Mouse (Mus musculus): ENCODE results near the gene Mrps36.
"Not testable (repeated sequence)": the region's sequence is repeated elsewhere in the genome, so short reads cannot be mapped to it uniquely, and the experiment has no call there.

The Mrps36 gene

DNA sequence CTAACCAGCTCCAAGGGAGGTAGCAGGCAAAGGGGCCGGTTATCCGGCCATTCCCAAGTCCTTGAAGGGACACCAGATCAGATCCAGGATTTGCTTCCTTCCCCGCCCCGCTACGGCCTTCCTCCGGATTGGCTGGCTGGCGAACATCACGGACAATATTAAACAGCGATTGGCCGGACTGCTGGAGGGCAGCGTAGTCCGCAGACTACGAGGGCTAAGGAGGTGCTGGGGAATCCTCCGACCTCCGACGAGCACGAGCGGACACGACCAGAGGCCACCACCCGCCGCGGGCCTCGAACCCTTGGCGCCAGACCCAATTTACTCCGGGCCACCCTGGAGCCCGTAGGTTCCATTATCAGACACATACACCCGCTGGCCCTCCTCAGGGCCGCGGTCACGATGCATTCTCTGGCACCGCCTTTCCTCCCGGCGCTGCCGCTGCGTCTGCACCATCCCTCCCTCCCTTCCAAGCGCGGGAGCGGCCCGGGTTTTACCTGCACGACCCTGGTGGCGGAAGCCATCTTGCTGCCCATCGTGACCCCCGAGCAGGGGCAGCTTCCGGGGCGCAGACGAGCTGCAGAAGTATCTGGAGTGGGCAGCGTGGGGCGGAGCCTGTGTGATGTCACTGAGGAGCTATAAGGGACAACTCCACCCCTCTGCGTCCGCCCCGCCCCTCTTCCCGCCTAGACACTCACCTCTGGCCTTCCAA lies at the start of gene Mrps36:
TSS of gene Mrps36 (minus strand) at position 624 of the 709 bp plus-strand sequence.
- peak; percentile 94 for DNase-seq (ENCODE audit: low read depth, low spot score)

DNA sequence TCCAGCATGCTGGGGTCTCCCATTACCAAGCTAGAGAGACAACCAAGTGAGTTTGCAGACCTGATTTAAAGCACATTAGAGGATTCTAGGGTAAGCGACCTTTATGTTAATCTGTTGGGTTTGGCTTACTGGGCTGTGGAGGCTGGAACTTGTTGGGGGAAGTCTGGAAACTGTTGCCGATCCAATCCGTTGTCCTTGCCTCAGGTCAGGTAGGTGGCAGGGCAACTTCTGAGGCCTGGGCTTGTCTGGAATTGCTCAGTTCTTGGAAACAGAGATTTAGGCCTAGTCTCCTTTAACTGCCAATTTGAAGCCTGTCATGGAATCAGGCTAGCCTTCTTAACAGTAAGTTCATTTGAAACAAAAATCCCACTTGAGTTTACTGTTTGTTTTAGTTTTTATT lies 44.6 kb upstream of the Mrps36 start:
- DNase-seq (ENCODE audit: low read depth, low spot score), result no peak

DNA sequence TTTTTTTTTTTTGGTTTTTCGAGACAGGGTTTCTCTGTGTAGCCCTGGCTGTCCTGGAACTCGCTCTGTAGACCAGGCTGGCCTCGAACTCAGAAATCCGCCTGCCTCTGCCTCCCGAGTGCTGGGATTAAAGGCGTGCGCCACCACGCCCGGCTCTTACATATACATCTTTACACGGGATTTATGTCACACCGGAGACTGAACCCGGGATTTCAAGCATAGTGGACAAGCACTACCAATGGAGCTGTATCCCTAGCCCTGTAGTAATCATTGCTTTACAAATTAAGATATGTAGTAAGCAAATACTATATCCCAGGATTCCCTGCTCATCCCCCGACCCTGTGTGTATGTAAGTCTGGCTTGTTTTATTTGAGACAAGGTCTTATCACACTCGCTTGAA lies 43.6 kb upstream of the Mrps36 start:
- not testable (repeated sequence) for DNase-seq (ENCODE audit: low read depth, low spot score)

DNA sequence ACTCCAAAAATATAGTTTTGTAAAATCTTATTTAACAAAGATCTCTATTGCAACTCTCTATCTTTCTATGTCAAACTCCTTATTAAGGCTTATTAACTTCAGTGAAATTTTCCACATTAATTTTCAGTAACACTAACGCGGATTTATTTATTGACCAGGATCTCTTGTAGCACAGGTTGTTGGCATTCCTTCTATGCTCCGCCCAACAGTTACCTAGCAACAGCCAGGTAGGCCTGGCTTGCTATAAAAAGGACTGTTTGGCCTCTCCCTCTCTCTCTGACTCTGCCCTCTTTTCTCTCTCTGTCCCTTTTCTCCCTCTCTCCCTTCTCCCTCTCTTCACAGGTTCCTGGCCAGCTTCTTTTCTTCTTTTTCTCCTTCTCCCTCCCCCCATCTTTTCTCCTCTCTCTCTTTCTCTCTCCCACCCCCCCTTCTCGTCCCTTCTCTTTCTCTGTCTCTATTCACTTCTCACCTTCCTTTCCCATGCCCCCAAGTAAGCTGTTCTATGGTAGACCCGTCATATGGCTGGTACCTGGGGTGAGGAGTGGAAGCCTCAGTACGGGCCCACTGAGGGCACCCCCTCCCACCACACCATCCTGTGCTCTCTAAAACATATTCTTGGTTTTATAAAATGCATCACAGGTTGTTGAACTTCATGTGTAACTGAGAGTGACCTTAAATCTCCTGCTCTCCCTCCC lies 43.0 kb upstream of the Mrps36 start:
- DNase-seq (ENCODE audit: low read depth, low spot score), result no peak

DNA sequence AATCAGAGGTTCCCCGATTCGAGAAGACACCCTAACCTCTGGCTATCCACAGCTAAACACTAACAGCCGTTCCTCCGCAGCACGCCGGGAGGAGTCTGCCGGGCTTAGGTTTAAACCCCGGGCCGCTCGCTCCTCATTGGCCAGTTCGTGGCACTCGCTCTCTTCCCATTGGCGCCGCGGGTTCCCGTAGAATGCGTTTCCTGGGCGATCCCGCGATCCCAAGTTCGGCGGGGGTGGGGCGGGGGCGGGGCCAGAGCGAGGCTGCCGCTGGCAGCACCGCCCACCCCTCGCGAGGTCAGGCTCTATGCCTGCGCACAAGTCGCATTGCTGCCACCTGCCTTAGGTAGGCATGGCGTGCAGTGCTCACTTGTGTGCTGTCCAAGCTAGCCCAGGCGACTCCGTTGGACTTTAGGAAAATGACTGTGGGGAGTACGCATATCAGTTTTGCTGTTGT lies 42.0 kb upstream of the Mrps36 start, which contains the start of gene Ccnb1:
TSS of gene Ccnb1 (minus strand) at position 157 of the 454 bp plus-strand sequence.
- DNase-seq (ENCODE audit: low read depth, low spot score), result peak; percentile 96

DNA sequence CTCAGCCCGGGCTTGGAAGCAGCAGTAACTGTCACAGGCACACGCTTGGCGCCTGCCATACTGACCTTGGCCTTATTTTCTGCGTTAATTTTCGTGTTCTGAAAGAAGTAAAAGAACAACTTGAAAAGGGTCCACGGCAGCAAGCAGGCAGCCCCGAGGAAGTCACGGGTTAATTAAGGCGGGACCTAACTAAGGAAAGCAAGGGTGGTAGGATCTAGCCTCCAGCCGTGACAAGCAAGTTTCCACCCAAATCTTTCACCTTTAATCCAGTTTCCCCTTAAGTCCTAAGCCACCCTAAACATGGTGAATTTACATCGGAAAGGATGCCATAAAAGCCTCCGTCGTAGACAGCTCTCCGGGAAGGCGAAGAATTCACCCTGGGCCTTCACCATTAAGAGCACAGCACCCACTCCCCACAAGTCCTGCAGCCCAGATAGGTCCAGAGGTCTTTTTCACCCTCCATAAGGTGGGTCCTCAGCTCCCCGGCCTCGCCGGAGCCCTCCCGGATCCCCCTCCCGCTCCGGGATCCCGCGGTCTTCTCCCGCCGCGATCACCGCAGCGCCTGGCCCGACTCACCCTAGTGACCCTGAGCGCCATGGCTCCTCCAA lies 41.5 kb upstream of the Mrps36 start:
- peak; percentile 6 for DNase-seq (ENCODE audit: low read depth, low spot score)

DNA sequence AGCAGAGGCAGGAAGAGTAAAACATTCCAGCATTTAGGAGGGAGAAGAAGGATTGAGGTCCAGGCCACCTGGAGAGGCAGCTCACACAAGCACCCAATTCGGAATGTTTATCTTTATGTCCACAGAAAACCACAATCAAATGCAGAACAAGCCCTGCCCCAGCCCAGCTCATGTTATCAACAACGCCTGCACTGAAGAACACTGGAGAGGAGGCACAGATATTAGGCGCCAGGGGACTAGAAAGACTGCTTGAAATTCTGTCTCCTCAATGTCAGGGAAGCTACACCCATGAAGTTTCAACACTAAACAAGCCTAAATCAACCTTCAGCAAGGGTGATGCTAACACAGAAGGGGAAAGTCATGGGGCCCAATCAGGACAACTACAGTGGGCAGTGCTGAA lies 33.0 kb upstream of the Mrps36 start:
- DNase-seq (ENCODE audit: low read depth, low spot score), result no peak

DNA sequence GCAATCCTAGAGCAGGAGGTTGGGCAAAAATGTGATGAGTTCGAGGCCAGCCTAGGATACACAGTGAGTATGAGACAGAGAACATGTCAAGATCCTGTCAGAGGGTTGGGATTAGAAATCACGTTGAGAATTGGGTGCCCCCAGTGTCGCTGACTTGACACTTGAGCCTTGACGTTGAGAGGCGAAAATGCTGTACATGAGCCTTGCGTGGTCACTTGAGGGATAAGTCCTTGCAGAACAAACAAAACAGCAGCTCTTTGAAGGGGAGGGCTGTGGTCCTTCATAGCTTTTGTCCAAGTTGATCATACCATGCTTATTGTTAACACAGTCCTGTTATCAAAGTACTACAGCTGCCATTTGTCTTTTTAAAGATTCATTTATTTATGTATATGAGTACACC lies 32.3 kb upstream of the Mrps36 start:
- DNase-seq (ENCODE audit: low read depth, low spot score), result no peak

DNA sequence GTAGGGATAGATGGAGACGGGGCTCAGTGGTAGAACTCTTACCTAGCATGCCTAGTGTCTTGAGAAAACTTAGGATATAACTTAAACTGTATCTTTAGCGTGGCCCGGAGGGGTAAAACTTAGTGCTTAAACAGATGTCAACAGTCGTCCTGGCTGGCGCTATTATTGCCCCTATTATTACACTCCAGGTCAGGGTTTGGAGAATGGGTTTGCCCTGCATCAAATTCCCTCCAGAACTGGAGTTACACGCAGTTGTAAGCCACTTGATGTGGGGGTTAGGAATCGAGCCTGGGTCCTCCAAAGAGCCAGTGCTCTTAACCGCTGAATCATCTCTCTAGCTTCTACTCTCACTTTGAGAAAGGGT lies 31.6 kb upstream of the Mrps36 start:
- no peak for DNase-seq (ENCODE audit: low read depth, low spot score)

DNA sequence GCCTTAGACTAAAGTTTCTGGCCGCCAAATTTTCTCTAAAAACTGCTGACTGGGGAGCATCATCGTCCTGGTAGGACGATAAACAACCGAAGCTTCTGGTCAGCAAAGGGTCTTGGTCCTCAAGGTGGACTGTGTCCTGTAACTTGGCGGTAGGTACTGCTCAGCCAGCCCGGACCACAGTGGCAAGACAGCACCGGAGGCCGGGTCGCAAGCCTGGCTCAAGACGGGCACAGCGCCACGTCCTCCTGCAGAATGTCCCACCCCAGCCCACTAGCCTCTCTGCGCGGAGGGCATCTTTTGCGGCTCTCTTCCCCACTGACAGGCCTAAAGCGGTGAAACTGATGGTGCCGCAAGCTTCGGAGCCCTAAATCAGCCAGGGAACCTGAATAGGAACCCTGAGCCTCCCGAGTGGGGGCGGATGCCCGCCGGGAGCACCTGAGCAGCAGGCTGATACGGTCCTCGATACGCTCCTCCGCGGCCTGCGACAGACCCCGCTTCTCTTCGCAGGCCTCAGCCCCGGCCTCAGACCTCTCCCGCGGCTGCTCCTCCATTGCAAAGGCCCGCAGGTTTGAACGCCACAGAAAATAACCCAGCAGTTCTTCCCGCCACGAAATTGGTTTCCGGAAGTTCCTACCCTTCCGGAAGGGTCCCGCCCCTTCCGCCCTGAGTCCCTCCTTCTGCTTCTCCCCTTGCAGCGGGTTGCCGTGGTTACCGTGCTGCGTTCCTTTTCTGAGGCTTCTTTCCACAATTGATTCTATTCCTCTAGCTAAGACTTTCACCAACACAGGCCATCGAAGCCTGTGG lies 31.0 kb upstream of the Mrps36 start, which contains the start of gene Cenph:
TSS of gene Cenph (minus strand) at position 648 of the 804 bp plus-strand sequence.
- peak; percentile 91 for DNase-seq (ENCODE audit: low read depth, low spot score)

DNA sequence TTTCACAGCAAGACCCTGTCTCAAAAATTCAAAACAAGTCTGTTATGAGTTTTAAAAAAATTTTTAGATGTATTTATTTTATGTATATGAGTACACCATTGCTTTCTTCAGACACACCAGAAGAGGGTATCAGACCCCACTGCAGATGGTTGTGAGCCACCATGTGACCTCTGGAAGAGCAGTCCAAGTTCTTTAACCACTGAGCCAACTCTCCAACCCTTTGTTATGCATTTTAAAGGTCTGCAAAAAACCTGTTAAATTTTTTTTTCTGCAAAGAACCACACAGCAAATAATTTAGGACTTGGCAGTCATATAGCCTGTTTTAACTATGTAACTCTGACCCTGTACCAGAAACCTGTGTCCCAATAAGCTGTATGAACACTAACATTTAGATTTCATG lies 30.2 kb upstream of the Mrps36 start:
- no peak for DNase-seq (ENCODE audit: low read depth, low spot score)

DNA sequence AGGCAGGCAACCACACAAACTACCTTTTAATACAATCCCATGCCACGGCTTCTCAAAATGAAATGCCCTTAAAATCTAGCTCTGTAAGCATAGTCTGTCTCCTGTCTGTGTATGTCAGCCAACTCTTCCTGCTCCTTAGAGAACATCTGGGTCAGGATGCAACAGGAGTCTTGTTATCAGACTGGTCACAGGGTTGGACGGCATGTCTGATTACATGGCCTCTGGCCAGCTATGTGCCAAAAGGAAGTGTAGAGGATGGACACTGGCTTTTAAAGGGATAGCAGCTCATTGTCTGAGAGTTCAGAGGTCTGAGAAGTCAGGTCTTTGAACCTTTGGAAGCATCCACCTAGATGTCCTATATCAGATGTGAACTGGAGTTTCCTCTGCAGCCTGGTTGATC lies 10.9 kb upstream of the Mrps36 start:
- no peak for DNase-seq (ENCODE audit: low read depth, low spot score)

DNA sequence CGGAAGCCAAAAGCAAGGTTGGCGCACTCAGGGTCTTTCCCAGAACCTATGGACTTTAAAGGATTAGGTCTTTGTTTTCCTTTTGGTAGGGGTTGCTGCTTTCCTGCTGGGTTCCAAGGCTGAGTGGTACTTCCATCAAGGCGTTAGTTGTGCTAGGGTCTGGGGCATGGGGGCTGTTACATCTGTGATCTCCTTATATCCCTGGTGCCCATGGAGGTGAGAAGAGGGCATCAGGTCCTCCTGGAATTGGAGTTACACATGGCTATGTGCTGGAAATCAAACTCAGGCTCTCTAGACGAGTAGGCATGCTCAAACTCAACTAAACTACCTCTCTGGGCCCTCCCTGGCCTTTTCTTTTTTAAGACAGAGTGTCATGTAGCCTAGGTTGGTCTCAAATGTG lies 9.7 kb upstream of the Mrps36 start:
- no peak for DNase-seq (ENCODE audit: low read depth, low spot score)

DNA sequence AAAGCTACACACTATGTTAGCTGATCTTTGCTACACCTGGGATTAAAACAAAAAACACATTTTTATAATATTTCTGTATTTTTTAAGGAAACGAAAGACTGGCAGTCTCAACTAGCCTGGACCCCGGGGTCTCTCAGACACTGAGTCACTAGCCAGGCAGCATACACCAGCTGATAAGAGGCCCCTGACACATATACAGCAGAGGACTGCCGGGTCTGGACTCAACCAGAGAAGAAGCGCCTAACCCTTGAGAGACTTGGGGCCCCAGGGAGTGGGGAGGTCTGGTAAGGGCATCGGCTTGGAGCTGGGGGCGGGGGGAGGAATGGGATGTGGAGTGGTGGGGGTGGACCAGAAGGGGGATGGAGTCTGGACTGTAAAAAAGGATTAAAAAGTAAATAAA lies 8.6 kb upstream of the Mrps36 start:
- DNase-seq (ENCODE audit: low read depth, low spot score), result no peak

DNA sequence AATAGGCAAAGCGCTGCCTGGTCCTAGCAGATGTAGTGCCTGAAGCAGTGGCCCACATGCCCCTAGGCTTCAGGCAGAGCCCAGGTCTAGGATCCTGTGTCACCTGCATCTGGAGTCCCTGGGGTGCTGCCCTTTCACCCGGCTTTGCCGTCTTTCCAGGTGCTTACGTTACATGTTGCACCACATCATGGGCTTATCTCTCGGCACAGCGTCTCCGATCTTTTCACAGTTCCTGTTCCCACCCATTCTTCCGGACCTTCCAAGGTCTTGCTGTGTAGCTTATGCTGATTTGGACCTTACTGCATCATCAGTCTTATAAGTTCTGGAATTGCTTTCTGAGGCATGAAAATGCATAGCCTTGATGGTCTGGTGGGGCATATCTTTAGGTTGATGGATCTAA lies 8.1 kb upstream of the Mrps36 start:
- no peak for DNase-seq (ENCODE audit: low read depth, low spot score)

DNA sequence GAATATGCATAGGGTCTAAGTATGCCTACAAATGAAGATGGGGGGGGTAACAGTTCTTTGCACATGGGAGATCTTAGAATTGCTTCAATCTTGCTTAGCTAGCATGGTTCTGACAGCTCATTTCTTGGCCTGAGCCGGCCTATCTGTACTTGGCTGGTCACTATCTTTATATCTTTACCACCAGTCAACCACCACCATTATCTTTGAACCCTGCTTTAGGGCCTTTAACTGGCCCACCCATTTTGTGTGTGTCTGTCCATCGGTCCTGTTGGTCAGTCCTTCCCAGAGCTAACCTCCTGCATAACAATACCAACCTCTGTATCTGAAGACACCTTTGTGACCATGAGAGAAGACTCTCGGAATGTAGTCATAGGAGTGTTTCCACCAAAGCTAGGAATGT lies 6.9 kb upstream of the Mrps36 start:
- no peak for DNase-seq (ENCODE audit: low read depth, low spot score)

DNA sequence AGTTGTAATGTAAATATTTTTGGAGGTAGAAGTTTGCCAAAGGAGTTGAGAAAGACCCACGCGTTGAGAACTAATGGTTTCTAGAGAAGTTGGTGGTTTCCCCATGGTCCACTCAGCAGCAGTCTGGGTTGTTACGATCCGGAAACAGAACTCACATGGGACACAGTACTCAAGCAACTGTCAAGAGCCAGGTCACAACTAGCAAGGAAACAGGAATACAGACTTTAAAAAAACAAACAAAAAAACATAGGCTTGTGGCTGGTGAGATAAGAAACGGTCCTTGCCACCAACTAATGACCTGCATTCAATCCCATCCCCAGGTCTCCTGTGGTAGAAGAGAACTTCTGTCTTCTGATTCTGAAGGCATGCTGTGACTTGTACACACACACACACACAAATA lies 6.3 kb upstream of the Mrps36 start:
- DNase-seq (ENCODE audit: low read depth, low spot score), result no peak

DNA sequence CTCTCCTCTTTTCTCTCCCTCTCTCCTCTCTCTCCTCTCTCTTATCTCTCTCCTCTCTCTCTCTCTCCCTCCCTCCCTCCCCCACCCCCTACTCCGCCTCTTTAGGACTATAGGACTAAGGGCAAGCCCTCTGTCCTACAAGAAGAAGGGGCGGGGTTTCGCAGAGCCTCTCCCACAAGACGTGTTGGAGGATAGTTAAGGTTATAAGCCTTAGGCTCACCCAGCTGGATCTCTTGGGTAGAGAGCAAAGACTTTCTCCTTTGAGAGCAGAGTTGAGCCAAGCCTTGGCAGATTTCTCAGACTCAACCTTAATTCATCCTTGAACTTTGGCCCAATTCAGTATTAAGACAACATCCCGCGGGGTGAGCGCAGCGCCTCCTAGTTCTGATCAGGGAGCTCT lies 4.2 kb upstream of the Mrps36 start:
- DNase-seq (ENCODE audit: low read depth, low spot score), result no peak

DNA sequence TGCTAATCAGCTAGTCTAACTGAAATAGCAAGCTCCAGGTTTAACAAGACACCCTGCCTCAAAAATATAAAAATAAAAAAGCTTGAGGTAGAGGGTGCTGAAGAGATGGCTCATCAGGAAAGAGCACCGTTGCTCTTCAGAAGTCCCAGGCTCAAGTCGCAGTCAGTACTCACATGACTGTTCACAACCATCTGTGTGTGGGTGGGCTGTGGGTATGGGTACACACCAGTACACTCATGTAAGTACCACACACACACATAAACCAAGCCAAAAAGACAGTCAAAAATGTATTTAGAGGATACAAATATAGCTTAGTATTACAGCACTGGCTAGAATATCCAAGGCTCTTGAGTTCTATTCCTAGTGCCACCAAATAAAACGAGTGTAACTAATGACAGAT lies 1.6 kb upstream of the Mrps36 start:
- no peak for DNase-seq (ENCODE audit: low read depth, low spot score)

DNA sequence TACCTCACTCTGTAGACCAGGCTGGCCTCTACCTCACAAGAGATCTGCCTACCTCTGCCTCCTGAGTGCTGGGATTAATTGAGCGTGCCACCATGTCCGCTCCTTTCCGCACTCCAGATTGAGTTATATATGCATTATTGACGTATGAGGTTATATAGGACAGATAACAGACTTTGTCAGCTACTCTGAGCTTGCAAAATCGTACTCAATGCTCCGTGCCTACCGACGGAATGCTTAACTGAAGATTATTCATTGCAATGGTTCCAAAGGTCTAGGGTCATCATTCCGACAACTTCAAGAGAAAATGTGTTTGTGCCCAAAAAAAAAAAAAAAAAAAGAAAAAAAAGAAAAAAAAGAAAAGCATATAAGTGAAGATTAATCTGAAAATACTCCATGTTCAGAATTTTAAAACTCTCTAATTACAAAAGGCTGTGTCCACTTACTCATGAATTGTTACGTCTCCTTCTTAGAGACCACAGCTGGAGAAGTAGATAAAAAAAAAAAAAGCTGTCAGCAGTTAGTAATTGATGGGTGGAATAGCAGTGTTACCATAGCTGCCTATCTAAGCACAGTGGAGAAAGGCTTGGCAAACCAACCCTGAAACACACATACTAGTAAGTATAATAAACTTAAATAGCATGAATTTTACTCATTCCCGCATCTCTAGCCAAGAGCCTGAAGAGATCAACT lies 968 bp downstream of the Mrps36 start:
- DNase-seq (ENCODE audit: low read depth, low spot score), result no peak

DNA sequence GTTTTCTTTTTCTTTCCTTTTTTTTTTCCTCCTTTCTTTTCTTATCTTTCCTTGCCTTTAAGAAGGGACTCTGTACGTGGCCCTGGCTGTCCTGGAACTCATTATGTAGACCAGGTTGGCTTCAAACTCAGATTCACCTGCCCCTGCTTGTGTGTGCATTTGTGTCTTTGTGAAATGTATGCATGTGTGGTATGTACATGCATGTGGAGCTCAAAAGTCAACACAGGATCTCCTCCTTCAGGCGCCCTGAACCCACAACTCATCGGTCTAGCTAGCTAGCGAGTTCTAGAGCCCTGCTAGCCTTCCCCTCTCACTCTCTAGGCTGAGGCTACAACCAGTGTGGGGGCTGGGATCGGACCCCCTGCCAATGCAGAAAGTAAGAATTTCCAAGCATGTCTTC lies 1.6 kb downstream of the Mrps36 start:
- no peak for DNase-seq (ENCODE audit: low read depth, low spot score)
